Mouse (Mus musculus): Measurements from ENCODE around the gene Arhgap25. TPM values are rescaled to one million over a fixed set of nuclear protein-coding genes. Genes with fewer than 3 reads are reported as not detected.

Gene Arhgap25
- polyA plus RNA-seq, 1 experiment from 2014 or later, result 2.0 TPM

- no peak overlapping the region for H3K27ac ChIP-seq (ENCODE audit: low read depth, low read length)
- H3K4me3 ChIP-seq (ENCODE audit: low read depth, low read length), result no peak overlapping the region
- no peaks in the 10 kb centered on the region for H3K4me1 ChIP-seq (replicated peaks; ENCODE audit: control insufficient read depth, insufficient read depth, low read length)
- no peak overlapping the region for H3K9ac ChIP-seq (ENCODE audit: low read length)
- no peak overlapping the region for H3K4me2 ChIP-seq (ENCODE audit: low read depth, low read length, severe bottlenecking)
- H3K27me3 ChIP-seq (ENCODE audit: control insufficient read depth, insufficient read depth, low read length), result no peaks in the 10 kb centered on the region
- ATAC-seq (replicated peaks; ENCODE audit: low FRiP score), result no peak
- DNase-seq (ENCODE audit: low spot score), result no peak
- no peaks in the 10 kb centered on the region; the same call in 1 of the 2 replicates for H3K9me3 ChIP-seq (ENCODE audit: control insufficient read depth, low read length)
- H3K36me3 ChIP-seq (ENCODE audit: control insufficient read depth, insufficient read depth, low read length), result no peaks in the 10 kb centered on the region
- WGBS, result 85% methylated on average over 6 of the region's 6 CpGs
Observed at GRCm38 (mm10) chr6:87541171-87541571, 8.1 kb upstream of the Arhgap25 start.

GRCm38 (mm10) chr6:87538376-87539270 lies 5.6 kb upstream of the Arhgap25 start:
- H3K9me3 ChIP-seq (ENCODE audit: control insufficient read depth, low read length), result no peaks in the 10 kb centered on the region
- no peak overlapping the region for H3K27ac ChIP-seq (ENCODE audit: low read depth, low read length)
- ATAC-seq (replicated peaks; ENCODE audit: low FRiP score) (no peak), DNase-seq (ENCODE audit: low spot score) (no peak)
- H3K9ac ChIP-seq (ENCODE audit: low read length), result no peak overlapping the region
- no peak overlapping the region for H3K4me2 ChIP-seq (ENCODE audit: low read depth, low read length, severe bottlenecking)
- H3K4me1 ChIP-seq (replicated peaks; ENCODE audit: control insufficient read depth, insufficient read depth, low read length), result no peaks in the 10 kb centered on the region
- 91% methylated on average over 15 of the region's 15 CpGs for WGBS
- no peaks in the 10 kb centered on the region for H3K36me3 ChIP-seq (ENCODE audit: control insufficient read depth, insufficient read depth, low read length)
- no peaks in the 10 kb centered on the region for H3K27me3 ChIP-seq (ENCODE audit: control insufficient read depth, insufficient read depth, low read length)
- no peak overlapping the region for H3K4me3 ChIP-seq (ENCODE audit: low read depth, low read length)

DNA sequence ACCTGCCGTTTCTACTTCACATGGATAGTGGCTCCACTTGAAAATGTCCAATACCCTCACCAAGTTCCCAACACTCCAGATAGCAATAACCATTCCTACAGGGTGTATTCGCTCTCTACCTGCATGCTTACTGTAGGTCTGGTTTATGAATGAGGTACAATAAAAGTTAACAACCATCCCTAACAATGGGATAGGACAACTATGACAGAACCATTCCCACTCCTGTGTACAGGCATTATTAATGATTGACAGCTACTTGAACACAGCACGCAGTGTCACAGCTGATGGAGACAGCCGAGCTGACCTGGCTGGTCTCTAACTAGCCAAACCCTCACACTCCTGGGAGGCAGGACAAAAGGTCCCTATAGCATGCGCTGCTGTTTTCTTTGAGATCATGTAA lies 4.6 kb upstream of the Arhgap25 start:
- Histone ChIP-seq H3K4me2 (ENCODE audit: low read depth, low read length, severe bottlenecking) (no peak overlapping the region), H3K9ac (ENCODE audit: low read length) (no peak overlapping the region), H3K36me3 (ENCODE audit: control insufficient read depth, insufficient read depth, low read length) (no peaks in the 10 kb centered on the region), H3K9me3 (ENCODE audit: control insufficient read depth, low read length) (no peaks in the 10 kb centered on the region), H3K4me3 (ENCODE audit: low read depth, low read length) (no peak overlapping the region), H3K27ac (ENCODE audit: low read depth, low read length) (no peak overlapping the region), H3K27me3 (ENCODE audit: control insufficient read depth, insufficient read depth, low read length) (no peaks in the 10 kb centered on the region), H3K4me1 (replicated peaks; ENCODE audit: control insufficient read depth, insufficient read depth, low read length) (no peaks in the 10 kb centered on the region)
- ATAC-seq (replicated peaks; ENCODE audit: low FRiP score) (no peak), DNase-seq (ENCODE audit: low spot score) (no peak)
- WGBS, result 82% methylated on average over 5 of the region's 5 CpGs

- WGBS, result 70% methylated on average over 8 of the region's 8 CpGs
Observed at GRCm38 (mm10) chr6:87536270-87536669, 3.2 kb upstream of the Arhgap25 start.

DNA sequence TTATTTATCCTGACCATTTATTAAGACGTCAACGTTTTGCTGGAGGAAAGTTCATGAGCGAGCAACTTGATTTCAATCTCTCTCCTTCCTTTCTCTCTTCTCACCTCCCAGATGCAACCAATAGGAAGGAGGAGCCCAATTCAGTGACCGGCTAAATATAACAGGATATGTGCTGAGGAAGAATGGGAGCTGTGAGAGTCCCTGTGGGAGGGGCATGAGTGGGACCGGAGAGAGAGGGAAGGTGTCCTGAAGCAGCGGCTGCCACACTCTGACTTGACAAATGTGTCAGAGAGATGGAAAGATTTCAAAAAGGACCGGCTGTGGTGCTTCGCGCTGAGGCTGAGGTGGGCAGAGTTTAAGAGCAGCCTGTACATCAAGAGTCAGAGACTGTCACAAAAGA lies 2.6 kb upstream of the Arhgap25 start:
- ATAC-seq (replicated peaks; ENCODE audit: low FRiP score), result no peak
- 82% methylated on average over 9 of the region's 9 CpGs for WGBS

More at GRCm38 (mm10) chr6:87536270-87536669, 3.2 kb upstream of the Arhgap25 start:
- ATAC-seq (replicated peaks; ENCODE audit: low FRiP score) (no peak), DNase-seq (ENCODE audit: low spot score) (peak; percentile 16)
- Histone ChIP-seq H3K9ac (ENCODE audit: low read length) (no peak overlapping the region), H3K27ac (ENCODE audit: low read depth, low read length) (no peak overlapping the region), H3K4me2 (ENCODE audit: low read depth, low read length, severe bottlenecking) (no peak overlapping the region), H3K4me1 (replicated peaks; ENCODE audit: control insufficient read depth, insufficient read depth, low read length) (no peaks in the 10 kb centered on the region), H3K4me3 (ENCODE audit: low read depth, low read length) (no peak overlapping the region), H3K9me3 (ENCODE audit: control insufficient read depth, low read length) (no peaks in the 10 kb centered on the region), H3K36me3 (ENCODE audit: control insufficient read depth, insufficient read depth, low read length) (no peaks in the 10 kb centered on the region), H3K27me3 (ENCODE audit: control insufficient read depth, insufficient read depth, low read length) (no peaks in the 10 kb centered on the region)

GRCm38 (mm10) chr6:87534855-87535575 lies 2.0 kb upstream of the Arhgap25 start:
- Histone ChIP-seq H3K4me2 (ENCODE audit: low read depth, low read length, severe bottlenecking) (no peak overlapping the region), H3K4me3 (ENCODE audit: low read depth, low read length) (no peak overlapping the region), H3K36me3 (ENCODE audit: control insufficient read depth, insufficient read depth, low read length) (no peaks in the 10 kb centered on the region), H3K9me3 (ENCODE audit: control insufficient read depth, low read length) (no peaks in the 10 kb centered on the region), H3K9ac (ENCODE audit: low read length) (no peak overlapping the region), H3K27me3 (ENCODE audit: control insufficient read depth, insufficient read depth, low read length) (no peaks in the 10 kb centered on the region), H3K4me1 (replicated peaks; ENCODE audit: control insufficient read depth, insufficient read depth, low read length) (no peaks in the 10 kb centered on the region), H3K27ac (ENCODE audit: low read depth, low read length) (no peak overlapping the region)
- ATAC-seq (replicated peaks; ENCODE audit: low FRiP score), result no peak
- no peak for DNase-seq (ENCODE audit: low spot score)
- 83% methylated on average over 9 of the region's 9 CpGs for WGBS

More for the DNA sequence above, 2.6 kb upstream of the Arhgap25 start:
- Histone ChIP-seq H3K27ac (ENCODE audit: low read depth, low read length) (no peak overlapping the region), H3K9me3 (ENCODE audit: control insufficient read depth, low read length) (no peaks in the 10 kb centered on the region), H3K9ac (ENCODE audit: low read length) (no peak overlapping the region), H3K36me3 (ENCODE audit: control insufficient read depth, insufficient read depth, low read length) (no peaks in the 10 kb centered on the region), H3K4me2 (ENCODE audit: low read depth, low read length, severe bottlenecking) (no peak overlapping the region), H3K27me3 (ENCODE audit: control insufficient read depth, insufficient read depth, low read length) (no peaks in the 10 kb centered on the region), H3K4me1 (replicated peaks; ENCODE audit: control insufficient read depth, insufficient read depth, low read length) (no peaks in the 10 kb centered on the region), H3K4me3 (ENCODE audit: low read depth, low read length) (no peak overlapping the region)
- DNase-seq (ENCODE audit: low spot score), result peak; percentile 32

- Histone ChIP-seq H3K27me3 (ENCODE audit: control insufficient read depth, insufficient read depth, low read length) (no peaks in the 10 kb centered on the region), H3K4me3 (ENCODE audit: low read depth, low read length) (no peak overlapping the region), H3K9ac (ENCODE audit: low read length) (no peak overlapping the region), H3K27ac (ENCODE audit: low read depth, low read length) (no peak overlapping the region), H3K36me3 (ENCODE audit: control insufficient read depth, insufficient read depth, low read length) (no peaks in the 10 kb centered on the region), H3K9me3 (ENCODE audit: control insufficient read depth, low read length) (no peaks in the 10 kb centered on the region), H3K4me2 (ENCODE audit: low read depth, low read length, severe bottlenecking) (no peak overlapping the region), H3K4me1 (replicated peaks; ENCODE audit: control insufficient read depth, insufficient read depth, low read length) (no peaks in the 10 kb centered on the region)
- DNase-seq (ENCODE audit: low spot score) (no peak), ATAC-seq (replicated peaks; ENCODE audit: low FRiP score) (no peak)
- 85% methylated on average over 2 of the region's 2 CpGs for WGBS
Observed at GRCm38 (mm10) chr6:87531456-87532015, 1.5 kb downstream of the Arhgap25 start.

- ATAC-seq (replicated peaks; ENCODE audit: low FRiP score) (no peak), DNase-seq (ENCODE audit: low spot score) (no peak)
- Histone ChIP-seq H3K9ac (ENCODE audit: low read length) (no peak overlapping the region), H3K27ac (ENCODE audit: low read depth, low read length) (no peak overlapping the region), H3K4me1 (replicated peaks; ENCODE audit: control insufficient read depth, insufficient read depth, low read length) (no peaks in the 10 kb centered on the region), H3K9me3 (ENCODE audit: control insufficient read depth, low read length) (no peaks in the 10 kb centered on the region), H3K4me2 (ENCODE audit: low read depth, low read length, severe bottlenecking) (no peak overlapping the region), H3K4me3 (ENCODE audit: low read depth, low read length) (no peak overlapping the region), H3K27me3 (ENCODE audit: control insufficient read depth, insufficient read depth, low read length) (no peaks in the 10 kb centered on the region), H3K36me3 (ENCODE audit: control insufficient read depth, insufficient read depth, low read length) (no peaks in the 10 kb centered on the region)
- WGBS, result 91% methylated on average over 2 of the region's 2 CpGs
Observed at GRCm38 (mm10) chr6:87530386-87530785, 2.7 kb downstream of the Arhgap25 start.

Measured in forebrain, embryonic 11.5 days (tissue).